Mouse (Mus musculus) adrenal gland, postnatal 14 days (tissue): Measurements from ENCODE around the gene Gpr65. TPM values are rescaled to one million over a fixed set of nuclear protein-coding genes. Genes with fewer than 3 reads are reported as not detected.
"Not testable (repeated sequence)": the region's sequence is repeated elsewhere in the genome, so short reads cannot be mapped to it uniquely, and the experiment has no call there.

Source experiments
- DNase-seq: peaks from one replicate; pipeline ENCODE4 v3.0.0; 2021; ENCODE audit warnings: mixed read lengths
- long read RNA-seq, 2 experiments: library from polyadenylated mRNA; stranded (forward); transcript quantifications; one replicate each; pipeline ENCODE4 v2.0.0; 2021
- total RNA-seq: library from RNA; stranded (reverse); gene quantifications from 2 replicates; pipeline ENCODE4 v1.2.3, GENCODE M21; 2021

Gene Gpr65
- total RNA-seq = 0.59 and 2.2 TPM in 2 replicates
- long read RNA-seq, experiment 1, partial matches to known transcripts = 0 of 2 reads
- long read RNA-seq, experiment 1, other reads (novel, unspliced or antisense) = 0 of 2 reads
- long read RNA-seq, experiment 2 = 0 reads

DNA sequence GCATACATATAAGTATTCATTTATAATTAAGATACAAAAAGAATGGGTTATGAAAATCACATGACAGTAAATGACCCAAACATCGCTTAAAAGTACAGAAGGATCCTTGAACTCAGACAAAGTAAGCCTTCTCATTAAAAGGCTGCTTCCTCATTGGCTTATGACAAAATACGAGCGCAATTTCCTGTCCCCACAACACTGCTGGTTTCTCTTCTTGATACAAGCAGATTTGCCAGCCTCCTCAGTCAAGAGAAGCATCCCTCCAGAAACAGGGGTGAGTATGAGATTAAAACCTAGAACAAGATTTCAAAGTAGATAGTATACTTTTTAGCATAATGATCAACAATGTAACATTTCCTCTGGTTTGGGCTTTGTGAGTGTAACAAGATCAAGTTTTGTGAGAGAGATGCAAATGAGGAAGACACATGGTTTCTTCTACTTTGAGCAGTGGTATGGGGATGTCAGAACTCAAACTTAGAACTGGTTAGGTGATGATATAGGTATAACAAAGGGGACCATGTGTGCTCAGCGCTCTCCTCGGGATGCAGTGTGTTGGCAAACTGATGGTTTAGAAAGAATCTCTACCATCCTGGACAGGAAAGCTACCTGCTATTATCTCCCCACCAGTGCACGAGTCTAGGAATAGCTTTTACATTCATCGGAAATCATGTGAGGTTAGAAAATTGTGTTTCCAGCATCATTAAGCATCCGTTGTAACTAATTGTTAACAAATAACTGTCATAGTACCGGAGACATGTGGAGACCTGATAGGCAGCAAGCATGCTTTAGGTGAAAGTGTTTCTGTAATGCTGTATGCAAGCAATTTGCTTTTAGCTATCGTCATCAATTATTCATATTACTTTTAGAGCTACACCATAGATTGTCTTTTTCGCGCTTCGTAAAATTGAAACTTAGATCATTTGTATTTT is at the start of gene Gpr65:
Gpr65 (plus strand) TSS at position 195 of the 929 bp plus-strand sequence.
- DNase-seq = no peak

DNA sequence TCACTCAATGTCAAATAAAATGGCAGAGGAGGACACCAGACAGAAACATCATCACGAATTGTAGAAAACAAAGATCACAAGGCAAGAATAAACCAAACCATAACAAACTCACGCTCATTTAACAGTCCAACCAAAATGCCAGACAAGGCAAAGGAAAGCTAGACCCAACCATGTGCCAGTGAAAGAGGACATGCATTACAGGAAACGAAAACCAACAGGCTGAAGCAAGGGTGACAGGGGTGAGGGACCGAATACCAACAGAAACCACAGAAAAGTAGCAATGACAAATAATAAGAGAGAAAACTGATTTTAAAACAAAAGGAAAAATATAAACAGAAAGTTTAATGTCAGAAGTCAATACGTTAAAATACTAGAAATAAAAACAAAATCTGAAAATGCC is 45.1 kb upstream of the Gpr65 start:
- no peak for DNase-seq

DNA sequence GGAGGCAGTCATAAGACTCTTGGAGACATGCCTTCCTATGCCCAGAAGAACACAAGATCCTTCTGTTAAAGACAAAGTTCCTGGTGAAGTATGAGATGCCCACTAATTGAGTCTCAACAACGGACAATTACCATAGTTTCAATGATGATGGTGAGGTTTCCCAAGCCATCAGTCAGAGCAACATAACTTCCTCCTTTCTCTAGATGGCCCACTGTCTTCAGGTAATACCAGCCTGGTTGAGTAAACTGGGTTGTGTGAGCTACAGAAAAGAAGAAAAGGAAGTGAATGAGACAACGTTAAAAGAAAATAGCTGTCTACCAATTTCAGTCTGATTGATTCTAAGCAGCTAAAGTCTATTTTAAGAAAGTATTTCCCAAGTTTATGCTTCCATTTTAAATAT is 41.4 kb upstream of the Gpr65 start:
- no peak for DNase-seq

DNA sequence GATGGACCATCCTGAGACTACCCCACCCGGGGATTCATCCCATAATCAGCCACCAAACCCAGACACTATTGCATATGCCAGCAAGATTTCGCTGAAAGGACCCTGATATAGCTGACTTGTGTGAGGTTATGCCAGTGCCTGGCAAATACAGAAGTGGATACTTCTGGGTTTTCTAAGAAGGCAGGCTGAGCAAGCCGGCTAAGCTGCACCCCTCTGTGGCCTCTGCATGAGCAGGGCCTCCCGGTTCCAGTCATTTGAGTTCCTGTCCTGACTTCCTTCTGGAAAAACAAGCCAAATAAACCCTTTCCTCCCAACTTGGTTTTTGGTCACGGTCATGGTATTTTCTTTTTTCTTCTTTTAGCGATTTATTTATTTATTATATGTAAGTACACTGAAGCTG is 30.0 kb upstream of the Gpr65 start:
- DNase-seq = not testable (repeated sequence)

DNA sequence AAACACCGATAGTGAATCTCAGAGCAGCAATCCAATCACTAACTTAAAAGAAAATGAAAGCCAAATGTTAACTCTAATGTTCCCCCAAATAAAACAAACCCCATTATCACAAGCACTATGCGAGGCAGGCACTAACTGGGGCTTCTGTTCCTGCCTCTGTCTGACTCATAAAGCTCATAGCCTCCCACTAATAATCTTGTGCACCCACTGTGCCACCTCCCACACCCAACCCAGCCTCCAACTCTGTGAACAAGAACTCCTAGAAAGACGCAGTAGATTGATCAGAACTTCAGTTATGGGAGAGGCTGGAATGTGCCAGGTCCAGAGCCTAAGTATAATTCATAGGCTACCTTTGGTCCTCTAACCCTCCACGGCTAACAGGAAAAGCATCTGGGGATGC is 24.3 kb upstream of the Gpr65 start:
- no peak for DNase-seq

DNA sequence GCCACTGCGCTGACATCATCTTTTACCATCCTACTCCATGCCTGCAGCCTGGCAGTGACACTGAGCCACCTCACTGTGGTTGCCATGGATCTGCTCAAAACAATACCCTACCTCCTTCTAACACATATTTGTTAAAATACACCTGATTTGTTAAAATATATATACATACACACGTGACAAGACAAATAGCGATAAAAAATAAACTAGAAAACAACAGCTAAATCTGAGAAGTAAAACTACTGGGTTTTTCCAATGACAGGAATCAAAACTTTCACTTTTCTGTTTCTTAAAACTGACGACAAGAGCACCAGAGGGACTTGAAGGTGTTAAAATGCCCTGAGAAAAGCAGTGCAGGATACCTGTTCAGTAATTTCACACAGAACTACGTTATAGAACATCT is 23.6 kb upstream of the Gpr65 start:
- no peak for DNase-seq

DNA sequence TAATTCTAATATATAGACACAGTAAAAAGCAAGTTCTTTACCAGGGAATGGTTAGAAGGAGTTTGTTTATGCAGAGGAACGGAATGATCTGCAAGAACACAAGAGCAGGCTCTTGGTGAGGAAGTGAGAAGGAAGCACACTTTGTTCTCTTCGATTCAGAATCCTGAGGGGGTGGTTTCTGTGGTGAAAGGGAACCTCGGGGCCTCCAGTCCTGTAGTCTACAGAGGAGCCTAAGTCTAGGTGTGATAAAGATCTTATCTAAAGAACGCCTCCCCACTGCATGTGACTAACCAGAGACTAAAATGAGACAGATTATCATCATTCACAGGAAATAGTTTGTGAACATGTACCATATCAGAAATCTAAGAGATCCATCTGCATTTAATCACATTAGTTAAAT is 21.6 kb upstream of the Gpr65 start:
- DNase-seq = no peak

DNA sequence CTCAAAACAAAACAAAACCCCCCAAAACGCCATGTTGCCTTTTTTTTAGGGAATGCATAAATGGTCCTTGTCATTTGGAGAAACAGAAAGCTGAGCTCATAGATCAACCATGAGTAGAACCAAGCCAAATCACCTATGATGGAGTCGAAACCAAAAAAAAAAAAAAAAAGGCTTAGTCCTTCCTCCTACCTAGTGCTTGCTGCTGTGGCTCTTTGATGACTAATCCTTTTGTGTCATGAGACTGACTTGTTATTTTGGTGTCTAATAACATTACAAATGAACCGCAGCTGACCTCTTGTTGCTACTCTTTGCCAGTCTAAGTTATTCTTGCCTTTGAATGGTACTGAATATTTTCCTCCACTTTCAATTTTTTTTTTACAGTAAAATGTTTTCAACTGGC is 18.8 kb upstream of the Gpr65 start:
- DNase-seq = no peak

DNA sequence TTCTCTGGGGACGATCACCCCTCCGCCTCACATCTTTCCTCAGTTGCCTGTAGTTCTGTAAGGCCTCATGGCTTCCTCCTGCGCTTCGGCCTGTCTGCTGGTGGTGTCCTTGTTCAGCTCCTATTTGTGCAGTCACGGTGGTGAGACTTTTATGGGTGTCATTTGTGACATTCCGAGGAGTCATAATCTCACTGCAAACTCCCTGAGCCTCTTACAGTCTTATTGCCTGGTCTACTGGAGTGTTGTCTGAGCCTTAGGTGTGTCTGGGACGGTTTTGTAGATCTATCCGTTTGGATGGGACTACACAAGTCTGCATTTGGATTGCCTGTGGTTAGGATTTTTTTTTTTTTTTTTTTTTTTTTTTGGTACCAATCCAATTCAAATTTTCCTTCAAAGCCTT is 18.1 kb upstream of the Gpr65 start:
- DNase-seq = no peak

DNA sequence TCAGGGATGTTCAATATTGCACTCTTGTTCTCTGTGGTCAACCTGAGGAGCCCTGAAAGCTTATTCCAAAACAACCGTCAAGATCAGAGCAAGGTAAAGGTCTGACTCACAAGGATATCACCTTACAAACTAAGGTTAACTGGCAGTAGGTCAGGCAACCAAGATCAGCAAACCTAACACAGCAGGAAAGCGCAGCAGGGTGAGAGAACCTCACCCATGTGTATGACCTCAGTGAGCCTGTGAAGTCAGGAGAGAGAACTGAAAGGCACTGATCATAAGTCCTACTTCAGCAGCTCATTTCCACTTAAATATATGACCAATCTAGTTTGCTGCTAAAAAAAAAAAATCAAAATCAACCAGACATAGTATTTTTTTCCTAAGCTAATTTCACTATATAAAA is 16.0 kb upstream of the Gpr65 start:
- DNase-seq = no peak

DNA sequence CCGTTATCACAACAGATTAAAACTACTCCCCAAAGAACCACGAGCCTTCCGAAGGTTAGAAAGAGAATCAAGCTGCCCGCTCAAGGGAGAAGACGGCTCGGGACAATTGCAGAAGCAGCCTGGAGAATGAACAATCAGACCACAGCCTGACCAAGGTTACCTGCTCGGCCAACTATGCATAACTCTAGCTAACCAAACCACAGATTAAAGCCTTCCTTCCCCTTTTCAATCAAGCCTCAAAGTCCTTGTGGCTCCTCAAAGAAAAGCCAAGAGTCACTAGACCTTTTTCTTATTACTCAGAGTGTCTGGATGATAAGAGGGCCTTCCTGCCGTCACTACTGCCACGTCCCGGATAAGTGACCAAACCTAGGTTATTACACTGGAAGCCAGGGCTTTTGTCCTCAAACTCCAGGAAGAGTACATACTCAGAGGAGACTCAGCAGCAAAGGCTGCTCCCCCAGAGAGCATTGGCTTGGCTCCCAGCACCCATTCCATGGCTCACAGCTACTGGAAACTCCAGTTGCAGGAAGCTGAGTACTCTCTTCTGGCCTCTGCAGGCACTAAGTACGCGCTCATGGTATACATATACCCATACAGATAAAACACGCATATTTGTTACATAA is 13.0 kb upstream of the Gpr65 start:
- no peak for DNase-seq

DNA sequence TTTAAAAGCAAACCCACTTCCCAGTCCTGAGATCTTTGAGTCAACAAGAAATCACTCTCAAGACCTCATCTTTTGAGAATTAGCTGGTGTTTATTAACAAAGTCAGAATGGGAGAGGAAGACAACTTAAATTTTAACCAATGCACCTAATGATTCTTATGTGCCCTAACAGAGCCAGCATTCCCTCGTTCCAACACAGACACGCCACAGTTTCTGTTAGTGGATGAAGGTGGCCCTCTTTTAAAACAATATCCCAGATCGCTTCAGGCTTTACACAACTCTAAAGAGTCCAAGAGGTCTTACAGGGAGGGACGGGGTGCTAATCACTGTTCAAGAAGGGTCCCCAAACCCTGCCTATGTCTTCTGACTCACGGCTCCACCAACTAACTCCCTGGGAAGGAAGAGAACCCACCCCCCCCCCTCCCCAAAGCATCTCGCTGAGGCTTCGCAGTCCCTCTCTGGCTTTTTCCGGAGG is 10.0 kb upstream of the Gpr65 start:
- no peak for DNase-seq

DNA sequence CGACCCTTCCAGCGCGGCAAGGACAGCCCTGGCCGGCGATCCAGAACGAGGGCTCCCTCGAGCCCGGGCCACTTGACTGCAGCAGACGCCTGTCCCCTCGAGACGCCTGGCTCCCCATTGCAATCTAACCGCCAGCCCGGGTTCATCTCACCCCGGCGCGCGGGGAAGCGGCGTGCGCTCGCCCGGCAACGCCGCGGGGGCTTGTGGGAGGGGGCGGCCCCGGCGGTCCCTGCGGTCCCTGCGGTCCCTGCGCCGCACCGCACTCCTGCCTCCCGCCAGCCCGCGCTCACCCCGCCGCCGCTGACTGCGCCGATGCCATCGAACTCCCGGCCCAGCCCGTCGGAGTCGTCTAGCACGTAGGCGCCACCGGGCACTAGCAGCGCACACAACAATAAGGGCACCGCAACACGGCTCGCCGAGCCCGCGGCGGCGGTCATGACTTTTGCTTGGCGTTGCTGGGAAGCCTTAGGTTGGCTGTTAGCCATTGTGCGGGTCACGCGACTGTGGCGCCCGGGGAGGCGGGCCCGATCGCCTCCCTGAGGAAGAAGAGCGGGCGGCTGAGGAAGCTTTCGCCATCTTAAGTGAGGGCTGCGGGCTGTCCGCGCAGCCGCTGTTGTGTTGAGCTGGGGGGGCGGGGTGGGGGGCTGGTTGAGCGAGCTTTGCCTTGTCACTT is 9.5 kb upstream of the Gpr65 start, which contains the start of gene Galc:
Galc (minus strand) TSS at position 615 of the 673 bp plus-strand sequence.
- DNase-seq = peak; percentile 93

DNA sequence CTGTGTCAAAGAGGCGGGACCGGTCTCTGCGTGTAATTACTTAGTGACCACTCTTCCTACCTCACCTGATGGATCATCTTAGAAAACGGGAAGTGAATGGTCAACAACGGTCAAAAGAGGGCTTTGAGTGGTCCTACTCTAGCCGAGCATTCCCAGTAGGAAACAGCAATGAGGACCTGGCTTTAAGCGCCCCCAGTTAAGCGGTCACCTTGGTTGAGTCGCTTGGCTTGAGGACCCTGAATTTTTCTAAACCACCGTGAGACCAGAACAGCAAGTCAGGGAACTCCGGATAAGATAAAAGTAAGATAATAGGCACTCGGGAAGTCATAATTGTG is 8.9 kb upstream of the Gpr65 start:
- no peak for DNase-seq

DNA sequence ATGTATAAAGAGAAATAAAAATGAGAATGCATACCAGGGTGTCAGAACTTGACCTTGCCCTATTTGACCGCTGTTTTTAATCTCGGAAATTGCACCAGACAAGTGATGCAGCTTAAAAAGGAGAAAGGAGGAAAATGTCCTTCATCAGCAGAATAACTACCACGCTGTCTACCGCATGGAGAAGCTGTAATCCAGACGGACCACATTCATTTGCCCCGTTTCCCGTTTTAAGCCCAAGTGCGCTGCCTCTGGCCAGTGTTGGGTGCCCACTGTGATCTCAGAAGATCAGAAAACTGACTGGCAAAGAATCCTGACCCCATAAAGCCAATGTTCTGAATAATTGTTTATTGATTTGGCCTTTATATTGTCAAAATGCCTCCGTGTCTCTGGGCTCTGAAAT is 2.7 kb upstream of the Gpr65 start:
- no peak for DNase-seq

DNA sequence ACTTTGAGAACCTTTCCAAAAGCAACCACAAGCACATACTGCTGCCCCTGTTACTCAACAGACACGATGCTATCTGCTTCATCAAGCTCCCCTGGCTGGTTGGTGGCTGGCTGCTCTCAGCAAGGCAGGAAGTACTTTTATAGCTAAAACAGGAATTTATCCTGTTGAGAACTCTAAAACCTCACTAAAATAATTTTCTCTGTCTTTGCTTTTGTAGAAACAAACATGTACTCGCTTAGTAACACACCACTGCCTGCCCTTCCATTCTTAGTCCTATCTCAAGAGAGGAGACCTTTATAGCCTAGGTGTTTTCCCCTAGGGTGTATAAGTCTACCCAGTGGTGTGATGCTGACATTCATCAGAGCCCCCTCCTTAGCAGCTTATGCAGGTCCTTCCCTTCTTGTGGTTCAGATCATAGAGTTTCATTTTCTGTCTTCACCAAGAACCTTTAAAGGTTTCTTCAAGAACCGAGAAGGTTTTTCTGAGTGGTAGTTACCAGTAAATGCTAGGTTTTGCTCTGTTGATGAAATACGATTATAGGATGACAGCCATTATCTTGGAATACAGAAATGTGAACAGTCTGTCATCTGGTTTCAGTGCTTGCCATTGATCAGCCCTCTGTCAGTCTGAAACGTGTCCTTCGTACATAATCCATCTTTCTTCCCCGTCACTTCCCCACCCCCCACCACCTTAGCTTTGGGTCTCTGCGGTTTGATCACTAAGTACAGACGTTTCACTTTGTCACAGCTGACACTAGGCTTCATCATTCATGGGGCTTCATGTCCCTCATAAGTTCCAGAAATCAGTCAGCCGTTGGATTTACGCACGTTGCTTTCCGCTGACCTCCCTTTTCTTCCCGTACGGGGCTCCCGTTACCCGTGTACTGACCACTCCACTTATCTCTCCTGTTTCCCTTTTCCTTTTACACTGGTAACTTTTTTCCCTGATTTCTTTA is 1.6 kb downstream of the Gpr65 start:
- DNase-seq = no peak

DNA sequence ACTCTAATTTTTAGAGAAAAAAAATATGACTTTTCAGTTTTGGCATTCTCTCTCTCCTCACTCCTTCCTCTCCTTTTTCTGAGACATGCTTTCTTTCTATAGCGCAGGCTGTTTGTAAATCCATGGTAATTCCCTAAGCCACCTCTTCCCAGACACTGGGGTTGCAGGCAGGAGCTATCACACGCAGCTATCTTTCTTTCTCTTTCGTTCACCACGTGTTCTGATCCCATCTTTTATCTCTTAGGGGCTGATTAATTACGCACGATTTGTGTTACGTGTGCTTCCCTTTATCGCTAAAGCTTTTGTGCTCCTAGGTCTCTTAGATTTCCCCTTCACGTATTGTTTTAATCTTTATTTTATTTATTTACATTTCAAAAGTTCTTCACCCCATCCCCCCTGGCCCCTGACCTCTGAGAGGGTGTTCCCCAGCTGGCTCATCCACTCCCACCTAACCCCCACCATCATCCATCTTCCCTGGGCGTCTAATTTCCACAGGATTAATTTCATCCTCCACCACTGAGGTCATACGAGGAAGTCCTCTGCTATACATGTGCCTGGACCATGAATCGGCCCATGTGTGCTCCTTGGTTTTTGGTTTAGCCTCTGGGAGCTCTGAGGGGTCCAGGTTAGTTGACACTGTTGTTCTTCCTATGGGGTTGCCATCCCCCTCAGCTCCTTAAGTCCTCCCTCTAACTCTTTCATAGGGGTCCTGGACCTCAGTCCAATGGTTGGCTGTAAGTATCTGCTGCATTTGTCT is 2.6 kb downstream of the Gpr65 start:
- DNase-seq = no peak

DNA sequence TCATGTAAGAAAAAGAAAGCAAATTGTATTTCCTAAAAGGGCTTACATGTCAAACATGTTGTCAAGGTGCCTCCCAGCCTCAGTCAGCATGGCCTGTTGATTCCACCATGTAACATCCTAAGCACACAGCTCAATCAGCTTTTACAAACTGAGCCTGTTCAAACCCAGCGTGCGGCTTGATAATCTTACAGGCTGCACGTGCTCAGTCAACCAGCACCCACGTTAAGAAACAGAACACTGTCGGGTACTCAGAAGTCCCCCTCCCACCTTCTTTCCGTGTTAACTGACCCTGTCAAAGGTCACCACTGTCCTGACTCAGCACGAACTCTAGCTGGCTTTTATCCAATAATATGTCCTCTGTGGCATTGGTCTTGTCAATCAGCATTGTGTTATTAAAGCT is 4.0 kb downstream of the Gpr65 start:
- no peak for DNase-seq

DNA sequence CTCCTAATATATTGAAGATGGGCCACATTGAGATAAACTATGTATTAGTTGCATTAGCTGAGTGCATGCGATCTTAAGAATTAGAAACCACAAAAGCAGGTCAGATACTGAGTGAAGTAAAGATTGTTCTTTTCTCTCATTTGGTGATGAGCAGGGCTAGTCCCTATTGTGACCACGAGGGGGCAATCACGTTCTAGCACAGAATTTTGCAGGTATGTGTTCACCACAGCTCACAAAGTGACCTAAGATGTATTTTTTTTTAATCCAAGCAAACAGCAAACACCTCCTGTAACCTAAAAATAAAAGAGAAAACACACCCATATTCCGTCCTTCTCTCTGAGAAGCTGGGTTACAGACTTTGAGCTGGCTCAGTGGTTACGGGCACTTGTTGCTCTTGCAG is 12.1 kb downstream of the Gpr65 start:
- peak; percentile 78 for DNase-seq

DNA sequence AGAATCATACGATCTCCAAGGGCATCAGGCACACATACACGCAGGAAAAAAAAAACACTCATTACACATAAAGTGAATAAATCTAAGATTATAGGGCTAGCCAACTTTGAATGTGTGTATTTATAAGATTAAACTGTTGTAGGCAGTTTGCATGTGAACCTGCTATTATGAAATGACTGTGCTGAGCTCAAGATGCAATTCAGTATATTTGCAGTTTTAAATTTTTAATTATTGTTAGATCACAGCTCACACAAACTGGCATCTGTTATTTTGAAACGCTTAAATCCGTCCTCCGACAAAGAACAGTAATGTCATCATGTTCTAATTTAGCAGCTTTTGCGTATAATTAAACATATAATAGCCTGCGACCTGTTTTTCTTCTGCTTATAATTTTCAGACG is 12.6 kb downstream of the Gpr65 start:
- no peak for DNase-seq
